Mouse (Mus musculus) heart, postnatal 0 days (tissue): ENCODE results near the gene Sash1.

Experiments used
- CTCF ChIP-seq: IDR thresholded peaks from 2 replicates; pipeline ENCODE4 v1.5.1; 2016; ENCODE audit warnings: antibody characterized with exemption, control low read depth, low read depth
- EP300 ChIP-seq: IDR thresholded peaks from 2 replicates; pipeline ENCODE4 v1.6.1; 2016; ENCODE audit warnings: antibody characterized with exemption, low read depth

- no peak for TF ChIP-seq EP300
- TF ChIP-seq CTCF, result no peak
Observed at GRCm38 (mm10) chr10:8889341-8889740, 3.5 kb upstream of the Sash1 start.
